In the genomic region with DNA sequence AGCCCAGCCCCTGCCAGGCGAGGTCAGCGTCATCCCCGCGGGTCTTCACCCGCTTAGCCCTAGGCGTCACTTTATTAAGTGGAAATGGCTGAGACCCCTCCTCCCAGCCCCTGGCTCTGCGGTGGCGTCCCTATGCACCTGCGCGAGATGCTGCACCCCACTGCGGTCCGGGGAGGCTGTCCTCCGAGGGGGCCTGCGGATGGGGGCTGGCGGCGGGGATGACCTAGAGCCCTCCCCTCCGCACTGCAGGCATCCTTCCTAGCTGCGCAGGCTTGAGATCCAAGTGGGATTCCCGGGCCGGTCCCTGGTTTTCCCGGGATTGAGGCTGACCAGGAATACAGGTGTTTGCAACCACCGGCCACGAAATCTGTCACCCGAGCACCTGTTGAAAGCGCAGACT, we compare ENCODE assay signal across 8 mouse cellular contexts. TPM values are rescaled to one million over a fixed set of nuclear protein-coding genes. Genes with fewer than 3 reads are reported as not detected.
DNase-seq lines count a peak whose midpoint lies in the region; ATAC-seq and TF ChIP-seq lines count a peak whose summit lies in the region.

No protein-coding gene starts in this region.

- 0% methylated on average over 25 of the region's 25 CpGs for WGBS in neural tube, embryonic 11.5 days
- under 1% methylated on average over 25 of the region's 25 CpGs for WGBS in forebrain, embryonic 10.5 days
- 1% methylated on average over 25 of the region's 25 CpGs for WGBS in limb, embryonic 13.5 days
- WGBS in neural tube, embryonic 12.5 days: 1% methylated on average over 25 of the region's 25 CpGs

- peak overlapping the region; percentile 96 for H3K4me2 ChIP-seq in neural tube, embryonic 11.5 days (ENCODE audit: low read depth)
- peak overlapping the region; percentile 99 for H3K4me2 ChIP-seq in limb, embryonic 13.5 days (replicated peaks)
- peak overlapping the region; percentile 99 for H3K4me2 ChIP-seq in neural tube, embryonic 12.5 days (replicated peaks)

- H3K27ac ChIP-seq in gastrocnemius, adult 2 months: peak overlapping the region; percentile 87
- H3K27ac ChIP-seq in neural tube, embryonic 11.5 days (ENCODE audit: low read depth, low read length): no peak overlapping the region
- H3K27ac ChIP-seq in forebrain, embryonic 10.5 days: peak overlapping the region; percentile 83
- H3K27ac ChIP-seq in limb, embryonic 13.5 days: no peak overlapping the region
- H3K27ac ChIP-seq in neural tube, embryonic 12.5 days: no peak overlapping the region

- H3K4me1 ChIP-seq in neural tube, embryonic 11.5 days (ENCODE audit: control insufficient read depth, insufficient read depth, low read length): peaks cover 2% of the 10 kb centered on the region; the same call in 1 of the 2 replicates
- peaks cover 31% of the 10 kb centered on the region for H3K4me1 ChIP-seq in forebrain, embryonic 10.5 days
- peaks cover 18% of the 10 kb centered on the region for H3K4me1 ChIP-seq in limb, embryonic 13.5 days
- peaks cover 16% of the 10 kb centered on the region for H3K4me1 ChIP-seq in neural tube, embryonic 12.5 days

- H3K27me3 ChIP-seq in neural tube, embryonic 11.5 days (ENCODE audit: control insufficient read depth, insufficient read depth, low read length): no peaks in the 10 kb centered on the region
- no peaks in the 10 kb centered on the region for H3K27me3 ChIP-seq in forebrain, embryonic 10.5 days (ENCODE audit: poor library complexity, severe bottlenecking)
- H3K27me3 ChIP-seq in limb, embryonic 13.5 days: no peaks in the 10 kb centered on the region
- no peaks in the 10 kb centered on the region for H3K27me3 ChIP-seq in neural tube, embryonic 12.5 days (replicated peaks)

- H3K36me3 ChIP-seq in neural tube, embryonic 11.5 days (ENCODE audit: control insufficient read depth, insufficient read depth, low read length): no peaks in the 10 kb centered on the region
- H3K36me3 ChIP-seq in forebrain, embryonic 10.5 days (replicated peaks): peaks cover 15% of the 10 kb centered on the region
- H3K36me3 ChIP-seq in limb, embryonic 13.5 days: peaks cover 20% of the 10 kb centered on the region
- H3K36me3 ChIP-seq in neural tube, embryonic 12.5 days: peaks cover 15% of the 10 kb centered on the region; the same call in 1 of the 2 replicates

- intact Hi-C loops in gastrocnemius, adult 2 months (cut with DNase I): loop anchor here (5.0 kb wide), 1 partner anchor 105 kb away; a partner anchor contains a TSS

- no peaks in the 10 kb centered on the region for H3K9me3 ChIP-seq in neural tube, embryonic 11.5 days (ENCODE audit: control insufficient read depth, low read length)
- no peaks in the 10 kb centered on the region for H3K9me3 ChIP-seq in forebrain, embryonic 10.5 days
- H3K9me3 ChIP-seq in limb, embryonic 13.5 days: no peaks in the 10 kb centered on the region
- H3K9me3 ChIP-seq in neural tube, embryonic 12.5 days: no peaks in the 10 kb centered on the region

- TF ChIP-seq CTCF in gastrocnemius, adult 2 months (IDR thresholded peaks at IDR 0.05): no peak

- no peak; the same call in 1 of the 2 replicates for ATAC-seq in neural tube, embryonic 11.5 days (ENCODE audit: insufficient read depth, low FRiP score, low TSS enrichment)
- ATAC-seq in limb, embryonic 13.5 days (ENCODE audit: low FRiP score, low read depth): no peak
- ATAC-seq in neural tube, embryonic 12.5 days (ENCODE audit: low FRiP score, low read depth): no peak; the same call in 1 of the 2 replicates

- peak overlapping the region; percentile 54 for H3K9ac ChIP-seq in neural tube, embryonic 11.5 days (ENCODE audit: low read length)
- peak overlapping the region; percentile 63 for H3K9ac ChIP-seq in limb, embryonic 13.5 days
- H3K9ac ChIP-seq in neural tube, embryonic 12.5 days: peak overlapping the region; percentile 68

- peak overlapping the region; percentile 83 for H3K4me3 ChIP-seq in gastrocnemius, adult 2 months
- peak overlapping the region; percentile 66 for H3K4me3 ChIP-seq in neural tube, embryonic 11.5 days (ENCODE audit: low read depth, low read length)
- H3K4me3 ChIP-seq in forebrain, embryonic 10.5 days: peak overlapping the region; percentile 74
- peak overlapping the region; percentile 78 for H3K4me3 ChIP-seq in limb, embryonic 13.5 days
- H3K4me3 ChIP-seq in neural tube, embryonic 12.5 days: peak overlapping the region; percentile 76

- DNase-seq in gastrocnemius, adult 2 months: no peak
- no peak for DNase-seq in gastrocnemius, postnatal 10 days
- no peak for DNase-seq in neural tube, embryonic 11.5 days (ENCODE audit: low spot score)
- no peak for DNase-seq in neural tube, embryonic 10.5 days (ENCODE audit: extremely low spot score, low spot score)
- no peak for DNase-seq in forebrain, embryonic 10.5 days (ENCODE audit: extremely low spot score, low spot score)
- no peak for DNase-seq in adipocyte (ENCODE audit: low spot score)

RNA-seq across cellular contexts. Expression of a gene that starts 0.4 kb away (rescaled TPM):
- total RNA-seq in gastrocnemius, adult 2 months (2021): under 1 TPM; 0.22 to 0.36 TPM
- total RNA-seq in gastrocnemius, postnatal 10 days (2021): under 1 TPM; 0.63 to 0.92 TPM
- polyA plus RNA-seq in neural tube, embryonic 11.5 days (2014; fragmentation: Nextera tagmentation; extraction: Ambion mirVana): 2.7 and 3.6 TPM in 2 replicates
- polyA plus RNA-seq in forebrain, embryonic 10.5 days (2016; fragmentation: Nextera tagmentation; extraction: Ambion mirVana): 3.9 and 4.1 TPM in 2 replicates
- 2.5 and 2.7 TPM in 2 replicates for polyA plus RNA-seq in limb, embryonic 13.5 days (2015; fragmentation: Nextera tagmentation; extraction: Ambion mirVana)
- polyA plus RNA-seq in neural tube, embryonic 12.5 days (2016; fragmentation: Nextera tagmentation; extraction: Ambion mirVana): 4.5 and 6.6 TPM in 2 replicates

RNA-seq across cellular contexts. Expression of a gene that starts 0.6 kb away (rescaled TPM):
- total RNA-seq in gastrocnemius, adult 2 months (2021): 1 to 10 TPM; 3.4 to 5.7 TPM
- total RNA-seq in gastrocnemius, postnatal 10 days (2021): 1 to 10 TPM; 8.5 to 9.1 TPM
- 35.7 and 39.4 TPM in 2 replicates for polyA plus RNA-seq in neural tube, embryonic 11.5 days (2014; fragmentation: Nextera tagmentation; extraction: Ambion mirVana)
- polyA plus RNA-seq in forebrain, embryonic 10.5 days (2016; fragmentation: Nextera tagmentation; extraction: Ambion mirVana): 34.2 and 34.6 TPM in 2 replicates
- polyA plus RNA-seq in limb, embryonic 13.5 days (2015; fragmentation: Nextera tagmentation; extraction: Ambion mirVana): 42.0 and 42.2 TPM in 2 replicates
- 37.4 and 41.9 TPM in 2 replicates for polyA plus RNA-seq in neural tube, embryonic 12.5 days (2016; fragmentation: Nextera tagmentation; extraction: Ambion mirVana)

Comparison
In these comparisons a context has a peak if more than half of its experiments do, and no peak if none do; other contexts are left out.
1. H3K27ac ChIP-seq: peak in gastrocnemius, adult 2 months (single experiment) and forebrain, embryonic 10.5 days (single experiment); none in neural tube, embryonic 11.5 days (single experiment), limb, embryonic 13.5 days (single experiment) and neural tube, embryonic 12.5 days (single experiment).
2. Peak in every context shown above with its lines, with median percentiles within 50 percentile points of each other: H3K4me3 ChIP-seq, H3K4me2 ChIP-seq and H3K9ac ChIP-seq.